Mouse (Mus musculus) right cerebral cortex, adult 18-20 months (tissue): ENCODE results near the gene Gp1bb.

Source experiments
- DNase-seq: peaks from one replicate; pipeline ENCODE4 v3.0.0; 2022; ENCODE audit warnings: mixed read lengths

The Gp1bb gene

GRCm38 (mm10) chr16:18577599-18578160 is 44.5 kb downstream of the Gp1bb start:
- DNase-seq: no peak

- DNase-seq: no peak
Measured at GRCm38 (mm10) chr16:18577071-18577470, 45.1 kb downstream of the Gp1bb start.

- DNase-seq: no peak
Measured at GRCm38 (mm10) chr16:18574196-18574595, 48.0 kb downstream of the Gp1bb start.
